8 mouse cellular contexts compared by ENCODE assay signal in genomic region chr7:81214153-81214907, GRCm38 (mm10). TPM values are rescaled to one million over a fixed set of nuclear protein-coding genes. Genes with fewer than 3 reads are reported as not detected.
DNase-seq lines count a peak whose midpoint lies in the region; ATAC-seq and TF ChIP-seq lines count a peak whose summit lies in the region.

No protein-coding gene starts in this region.

- no peak for TF ChIP-seq CTCF in layer of hippocampus, adult 2 months (conservative IDR thresholded peaks at IDR 0.05)

- WGBS in embryonic facial prominence, embryonic 14.5 days: 9% methylated on average over 32 of the region's 40 CpGs
- 4% methylated on average over 40 of the region's 40 CpGs for WGBS in neural tube, embryonic 13.5 days

- no peak for DNase-seq in layer of hippocampus, adult 2 months (ENCODE audit: low spot score in 2 of 2)
- DNase-seq in layer of hippocampus, adult 9-10 months (ENCODE audit: low spot score): no peak
- DNase-seq in embryonic facial prominence, embryonic 14.5 days (ENCODE audit: low spot score): no peak
- peak; percentile 38 to 64 for DNase-seq in kidney, postnatal 4 days
- no peak for DNase-seq in layer of hippocampus, adult 18-20 months (ENCODE audit: low spot score in 2 of 2)

- no peaks in the 10 kb centered on the region for H3K9me3 ChIP-seq in embryonic facial prominence, embryonic 14.5 days (ENCODE audit: control insufficient read depth, low read length)
- H3K9me3 ChIP-seq in neural tube, embryonic 13.5 days: no peaks in the 10 kb centered on the region

- H3K9ac ChIP-seq in embryonic facial prominence, embryonic 14.5 days (ENCODE audit: low read depth, low read length): peak overlapping the region; percentile 62
- peak overlapping the region; percentile 59; the same call in 1 of the 2 replicates for H3K9ac ChIP-seq in neural tube, embryonic 13.5 days

- peak overlapping the region; percentile 79 for H3K27ac ChIP-seq in layer of hippocampus, adult 2 months
- H3K27ac ChIP-seq in embryonic facial prominence, embryonic 14.5 days (replicated peaks; ENCODE audit: low read depth, low read length): peak overlapping the region; percentile 33; the same call in 1 of the 2 replicates
- H3K27ac ChIP-seq in neural tube, embryonic 13.5 days (replicated peaks): no peak overlapping the region

- no peak for ATAC-seq in embryonic facial prominence, embryonic 14.5 days (ENCODE audit: low read depth)
- no peak for ATAC-seq in neural tube, embryonic 13.5 days (ENCODE audit: low read depth)
- ATAC-seq in frontal cortex, adult (ENCODE audit: low TSS enrichment): no peak
- ATAC-seq in monocyte, adult 5-6 weeks (replicated peaks; ENCODE audit: insufficient number of reproducible peaks, low FRiP score, low TSS enrichment, poor library complexity, severe bottlenecking): no peak

- H3K36me3 ChIP-seq in embryonic facial prominence, embryonic 14.5 days (ENCODE audit: control insufficient read depth, insufficient read depth, low read length): no peaks in the 10 kb centered on the region
- no peaks in the 10 kb centered on the region for H3K36me3 ChIP-seq in neural tube, embryonic 13.5 days

- peak overlapping the region; percentile 58 for H3K4me2 ChIP-seq in embryonic facial prominence, embryonic 14.5 days (ENCODE audit: low read depth, low read length)
- peak overlapping the region; percentile 61 for H3K4me2 ChIP-seq in neural tube, embryonic 13.5 days

- H3K4me1 ChIP-seq in embryonic facial prominence, embryonic 14.5 days (ENCODE audit: control insufficient read depth, insufficient read depth, low read length): peaks cover 3% of the 10 kb centered on the region; the same call in 1 of the 2 replicates
- peaks cover 25% of the 10 kb centered on the region for H3K4me1 ChIP-seq in neural tube, embryonic 13.5 days (replicated peaks)

- peak overlapping the region; percentile 58 for H3K4me3 ChIP-seq in layer of hippocampus, adult 2 months
- peak overlapping the region; percentile 55 for H3K4me3 ChIP-seq in embryonic facial prominence, embryonic 14.5 days (ENCODE audit: low read depth, low read length)
- H3K4me3 ChIP-seq in neural tube, embryonic 13.5 days: peak overlapping the region; percentile 46

- H3K27me3 ChIP-seq in embryonic facial prominence, embryonic 14.5 days (replicated peaks; ENCODE audit: control insufficient read depth, insufficient read depth, low read length): peaks cover 72% of the 10 kb centered on the region
- H3K27me3 ChIP-seq in neural tube, embryonic 13.5 days: peaks cover 83% of the 10 kb centered on the region

RNA-seq across cellular contexts. Expression of gene Pde8a, which starts 0.9 kb away (rescaled TPM):
- 1 to 10 TPM; 7.2 to 8.4 TPM for total RNA-seq in layer of hippocampus, adult 2 months (2021)
- 9.3 and 9.6 TPM in 2 replicates for polyA plus RNA-seq in embryonic facial prominence, embryonic 14.5 days (2014; fragmentation: Nextera tagmentation; extraction: Ambion mirVana)
- 2.5 and 2.6 TPM in 2 replicates for polyA plus RNA-seq in neural tube, embryonic 13.5 days (2015; fragmentation: Nextera tagmentation; extraction: Ambion mirVana)
- total RNA-seq in layer of hippocampus, adult 18-20 months (2021): 10 to 100 TPM; 11.9 to 12.1 TPM
- total RNA-seq in monocyte, adult 5-6 weeks (2017): 7.0 to 20.0 TPM (median 11.4 TPM) in 3 replicates

Comparison
In these comparisons a context has a peak if more than half of its experiments do, and no peak if none do; other contexts are left out.
1. DNase-seq: peak in kidney, postnatal 4 days (2 of 2); none in layer of hippocampus, adult 2 months (0 of 2), layer of hippocampus, adult 9-10 months (single experiment), embryonic facial prominence, embryonic 14.5 days (single experiment) and layer of hippocampus, adult 18-20 months (0 of 2).
2. Peak in every context shown above with its lines, with median percentiles within 50 percentile points of each other: H3K4me3 ChIP-seq.